Mouse (Mus musculus): ENCODE results near the gene Krtcap3. TPM values are rescaled to one million over a fixed set of nuclear protein-coding genes. Genes with fewer than 3 reads are reported as not detected.
A peak's percentile ranks its signal among the peaks of the same experiment; 100 is the strongest.

The Krtcap3 gene
- polyA plus RNA-seq, 1 experiment from 2014 or later: 12.4 TPM

- ATAC-seq (replicated peaks; ENCODE audit: insufficient number of reproducible peaks, low FRiP score, low TSS enrichment, low read depth) (no peak), DNase-seq (ENCODE audit: low spot score) (no peak)
- no peaks in the 10 kb centered on the region for H3K27me3 ChIP-seq (ENCODE audit: control insufficient read depth, insufficient read depth, low read length)
- peak overlapping the region; percentile 81 for H3K4me3 ChIP-seq (ENCODE audit: low read depth, low read length)
- peak overlapping the region; percentile 68 for H3K4me2 ChIP-seq (ENCODE audit: low read depth, low read length)
- no peaks in the 10 kb centered on the region for H3K36me3 ChIP-seq (replicated peaks; ENCODE audit: control insufficient read depth, insufficient read depth, low read depth, low read length)
- no peak overlapping the region for H3K27ac ChIP-seq (replicated peaks; ENCODE audit: low read depth, low read length)
- H3K4me1 ChIP-seq (ENCODE audit: control insufficient read depth, insufficient read depth, low read length): no peaks in the 10 kb centered on the region
- H3K9me3 ChIP-seq (replicated peaks; ENCODE audit: control insufficient read depth, low read length): no peaks in the 10 kb centered on the region
- WGBS: 2% methylated on average over 11 of the region's 11 CpGs
- H3K9ac ChIP-seq (replicated peaks; ENCODE audit: low read length): peak overlapping the region; percentile 90
These were observed 32.0 kb upstream of the Krtcap3 start for GRCm38 (mm10) chr5:31219474-31219873.

- WGBS: under 1% methylated on average over 38 of the region's 40 CpGs
- Histone ChIP-seq H3K4me3 (ENCODE audit: low read depth, low read length) (peak overlapping the region; percentile 81), H3K4me1 (ENCODE audit: control insufficient read depth, insufficient read depth, low read length) (no peaks in the 10 kb centered on the region), H3K27ac (replicated peaks; ENCODE audit: low read depth, low read length) (peak overlapping the region; percentile 91), H3K4me2 (ENCODE audit: low read depth, low read length) (peak overlapping the region; percentile 68), H3K9ac (replicated peaks; ENCODE audit: low read length) (peak overlapping the region; percentile 90), H3K9me3 (replicated peaks; ENCODE audit: control insufficient read depth, low read length) (no peaks in the 10 kb centered on the region), H3K27me3 (ENCODE audit: control insufficient read depth, insufficient read depth, low read length) (no peaks in the 10 kb centered on the region), H3K36me3 (replicated peaks; ENCODE audit: control insufficient read depth, insufficient read depth, low read depth, low read length) (no peaks in the 10 kb centered on the region)
- DNase-seq (ENCODE audit: low spot score) (peak; percentile 55), ATAC-seq (replicated peaks; ENCODE audit: insufficient number of reproducible peaks, low FRiP score, low TSS enrichment, low read depth) (peak; percentile 83)
These were observed 31.5 kb upstream of the Krtcap3 start for GRCm38 (mm10) chr5:31219911-31220447.

- H3K4me3 ChIP-seq (ENCODE audit: low read depth, low read length): peak within 1 kb of the TSS; percentile 81
- peak within 1 kb of the TSS; percentile 90 for H3K9ac ChIP-seq (replicated peaks; ENCODE audit: low read length)
- peak within 1 kb of the TSS; percentile 68 for H3K4me2 ChIP-seq (ENCODE audit: low read depth, low read length)
- under 1% methylated on average over 63 of the region's 70 CpGs for WGBS
- H3K9me3 ChIP-seq (replicated peaks; ENCODE audit: control insufficient read depth, low read length): no peaks in the 10 kb centered on the region
- H3K27me3 ChIP-seq (ENCODE audit: control insufficient read depth, insufficient read depth, low read length): no peaks in the 10 kb centered on the region
- peak; percentile 97 for DNase-seq (ENCODE audit: low spot score)
- ATAC-seq (replicated peaks; ENCODE audit: insufficient number of reproducible peaks, low FRiP score, low TSS enrichment, low read depth): peak; percentile 91
- H3K36me3 ChIP-seq (replicated peaks; ENCODE audit: control insufficient read depth, insufficient read depth, low read depth, low read length): no peaks in the 10 kb centered on the region
- H3K27ac ChIP-seq (replicated peaks; ENCODE audit: low read depth, low read length): peak within 1 kb of the TSS; percentile 91
- no peaks in the 10 kb centered on the region for H3K4me1 ChIP-seq (ENCODE audit: control insufficient read depth, insufficient read depth, low read length)
These were observed 30.8 kb upstream of the Krtcap3 start, which contains the start of gene Ppm1g for GRCm38 (mm10) chr5:31220448-31221303. Gene Ppm1g, minus strand, starts transcription at chr5:31220687.

- Histone ChIP-seq H3K9ac (replicated peaks; ENCODE audit: low read length) (peak overlapping the region; percentile 90), H3K4me2 (ENCODE audit: low read depth, low read length) (peak overlapping the region; percentile 68), H3K27me3 (ENCODE audit: control insufficient read depth, insufficient read depth, low read length) (no peaks in the 10 kb centered on the region), H3K4me3 (ENCODE audit: low read depth, low read length) (peak overlapping the region; percentile 81), H3K4me1 (ENCODE audit: control insufficient read depth, insufficient read depth, low read length) (no peaks in the 10 kb centered on the region), H3K27ac (replicated peaks; ENCODE audit: low read depth, low read length) (peak overlapping the region; percentile 91), H3K36me3 (replicated peaks; ENCODE audit: control insufficient read depth, insufficient read depth, low read depth, low read length) (no peaks in the 10 kb centered on the region), H3K9me3 (replicated peaks; ENCODE audit: control insufficient read depth, low read length) (no peaks in the 10 kb centered on the region)
- WGBS: 10% methylated on average over 11 of the region's 11 CpGs
- DNase-seq (ENCODE audit: low spot score) (peak; percentile 77), ATAC-seq (replicated peaks; ENCODE audit: insufficient number of reproducible peaks, low FRiP score, low TSS enrichment, low read depth) (no peak)
These were observed 30.1 kb upstream of the Krtcap3 start for GRCm38 (mm10) chr5:31221304-31221945.

- Histone ChIP-seq H3K27me3 (ENCODE audit: control insufficient read depth, insufficient read depth, low read length) (no peaks in the 10 kb centered on the region), H3K27ac (replicated peaks; ENCODE audit: low read depth, low read length) (no peak overlapping the region), H3K4me1 (ENCODE audit: control insufficient read depth, insufficient read depth, low read length) (no peaks in the 10 kb centered on the region), H3K9ac (replicated peaks; ENCODE audit: low read length) (no peak overlapping the region), H3K4me2 (ENCODE audit: low read depth, low read length) (no peak overlapping the region), H3K36me3 (replicated peaks; ENCODE audit: control insufficient read depth, insufficient read depth, low read depth, low read length) (no peaks in the 10 kb centered on the region), H3K4me3 (ENCODE audit: low read depth, low read length) (no peak overlapping the region), H3K9me3 (replicated peaks; ENCODE audit: control insufficient read depth, low read length) (no peaks in the 10 kb centered on the region)
- WGBS: 91% methylated on average over 9 of the region's 9 CpGs
- DNase-seq (ENCODE audit: low spot score): no peak
- no peak for ATAC-seq (replicated peaks; ENCODE audit: insufficient number of reproducible peaks, low FRiP score, low TSS enrichment, low read depth)
These were observed 28.8 kb upstream of the Krtcap3 start for GRCm38 (mm10) chr5:31222696-31223095.

- WGBS: 65% methylated on average over 1 of the region's 1 CpGs
- Histone ChIP-seq H3K27me3 (ENCODE audit: control insufficient read depth, insufficient read depth, low read length) (no peaks in the 10 kb centered on the region), H3K27ac (replicated peaks; ENCODE audit: low read depth, low read length) (no peak overlapping the region), H3K36me3 (replicated peaks; ENCODE audit: control insufficient read depth, insufficient read depth, low read depth, low read length) (no peaks in the 10 kb centered on the region), H3K4me3 (ENCODE audit: low read depth, low read length) (no peak overlapping the region), H3K9me3 (replicated peaks; ENCODE audit: control insufficient read depth, low read length) (no peaks in the 10 kb centered on the region), H3K4me1 (ENCODE audit: control insufficient read depth, insufficient read depth, low read length) (no peaks in the 10 kb centered on the region), H3K4me2 (ENCODE audit: low read depth, low read length) (no peak overlapping the region), H3K9ac (replicated peaks; ENCODE audit: low read length) (no peak overlapping the region)
- ATAC-seq (replicated peaks; ENCODE audit: insufficient number of reproducible peaks, low FRiP score, low TSS enrichment, low read depth) (no peak), DNase-seq (ENCODE audit: low spot score) (no peak)
These were observed 24.9 kb upstream of the Krtcap3 start for GRCm38 (mm10) chr5:31226641-31227040.

- DNase-seq (ENCODE audit: low spot score): peak; percentile 97
- under 1% methylated on average over 64 of the region's 103 CpGs for WGBS
- H3K9ac ChIP-seq (replicated peaks; ENCODE audit: low read length): peak within 1 kb of the TSS; percentile 94
These were observed 10.6 kb upstream of the Krtcap3 start, which contains the start of the genes Nrbp1 and Gm9970 for GRCm38 (mm10) chr5:31240637-31241521. Gene Nrbp1, plus strand, starts transcription at chr5:31240864. Gene Gm9970, minus strand, starts transcription at chr5:31241232.

More at GRCm38 (mm10) chr5:31240637-31241521, 10.6 kb upstream of the Krtcap3 start, which contains the start of the genes Nrbp1 and Gm9970:
- Histone ChIP-seq H3K9me3 (replicated peaks; ENCODE audit: control insufficient read depth, low read length) (no peaks in the 10 kb centered on the region), H3K4me3 (ENCODE audit: low read depth, low read length) (peak within 1 kb of the TSS; percentile 93), H3K4me2 (ENCODE audit: low read depth, low read length) (peak within 1 kb of the TSS; percentile 71), H3K27me3 (ENCODE audit: control insufficient read depth, insufficient read depth, low read length) (no peaks in the 10 kb centered on the region), H3K27ac (replicated peaks; ENCODE audit: low read depth, low read length) (peak within 1 kb of the TSS; percentile 96), H3K36me3 (replicated peaks; ENCODE audit: control insufficient read depth, insufficient read depth, low read depth, low read length) (peaks cover 2% of the 10 kb centered on the region; the same call in 1 of the 2 replicates), H3K4me1 (ENCODE audit: control insufficient read depth, insufficient read depth, low read length) (no peaks in the 10 kb centered on the region)
- ATAC-seq (replicated peaks; ENCODE audit: insufficient number of reproducible peaks, low FRiP score, low TSS enrichment, low read depth): peak; percentile 97

Data from embryonic facial prominence, embryonic 11.5 days (tissue).